Mouse (Mus musculus): Measurements from ENCODE around the gene Wdfy4.

The Wdfy4 gene

GRCm38 (mm10) chr14:32984176-32984738, 201.1 kb downstream of the Wdfy4 start:
- DNase-seq (ENCODE audit: low spot score): no peak

- no peak for DNase-seq (ENCODE audit: low spot score)
These were observed 214.6 kb downstream of the Wdfy4 start for GRCm38 (mm10) chr14:32970700-32971099.

GRCm38 (mm10) chr14:32964742-32965141, 220.6 kb downstream of the Wdfy4 start:
- DNase-seq (ENCODE audit: low spot score): no peak

- DNase-seq (ENCODE audit: low spot score): peak; percentile 52
These were observed 224.8 kb downstream of the Wdfy4 start for GRCm38 (mm10) chr14:32960481-32960880.

GRCm38 (mm10) chr14:32958671-32959070, 226.6 kb downstream of the Wdfy4 start:
- DNase-seq (ENCODE audit: low spot score): no peak

GRCm38 (mm10) chr14:32956486-32956885, 228.8 kb downstream of the Wdfy4 start:
- DNase-seq (ENCODE audit: low spot score): no peak

- DNase-seq (ENCODE audit: low spot score): no peak
These were observed 234.7 kb downstream of the Wdfy4 start for GRCm38 (mm10) chr14:32950312-32951301.

GRCm38 (mm10) chr14:32947512-32947911, 237.8 kb downstream of the Wdfy4 start:
- DNase-seq (ENCODE audit: low spot score): peak; percentile 30

GRCm38 (mm10) chr14:32939217-32939616, 246.1 kb downstream of the Wdfy4 start:
- DNase-seq (ENCODE audit: low spot score): no peak

GRCm38 (mm10) chr14:32934064-32934463, 251.2 kb downstream of the Wdfy4 start:
- DNase-seq (ENCODE audit: low spot score): no peak

- no peak for DNase-seq (ENCODE audit: low spot score)
These were observed 253.1 kb downstream of the Wdfy4 start for GRCm38 (mm10) chr14:32932220-32932619.

- no peak for DNase-seq (ENCODE audit: low spot score)
These were observed 253.6 kb downstream of the Wdfy4 start for GRCm38 (mm10) chr14:32931709-32932108.

GRCm38 (mm10) chr14:32923871-32924270, 261.4 kb downstream of the Wdfy4 start:
- no peak for DNase-seq (ENCODE audit: low spot score)

GRCm38 (mm10) chr14:32917919-32918318, 267.4 kb downstream of the Wdfy4 start:
- no peak for DNase-seq (ENCODE audit: low spot score)

GRCm38 (mm10) chr14:32915360-32915759, 269.9 kb downstream of the Wdfy4 start:
- DNase-seq (ENCODE audit: low spot score): no peak

- no peak for DNase-seq (ENCODE audit: low spot score)
These were observed 274.1 kb downstream of the Wdfy4 start for GRCm38 (mm10) chr14:32911187-32911586.
